Mouse (Mus musculus) large intestine, adult 2 months (tissue): ENCODE measurements around the gene Tarbp1. TPM values are rescaled to one million over a fixed set of nuclear protein-coding genes. Genes with fewer than 3 reads are reported as not detected.
"Not testable (repeated sequence)": the region's sequence is repeated elsewhere in the genome, so short reads cannot be mapped to it uniquely, and the experiment has no call there.

Experiments used
- DNase-seq: peaks from one replicate; pipeline ENCODE4 v3.0.0-alpha.2; 2012; ENCODE audit warnings: low read depth, low spot score
- WGBS: fragments of 180-500 bp; shearing (Covaris S2); methylation state at CpG from one replicate; pipeline ENCODE4 v1.1.7; 2018; 5-methylcytosine and 5-hydroxymethylcytosine counted together
- polyA plus RNA-seq: library from polyadenylated mRNA; depleted of rRNA; stranded (reverse); fragments of >200 nt; gene quantifications from 2 replicates; pipeline ENCODE4 v1.2.3, GENCODE M21; 2012

Tarbp1 gene
- polyA plus RNA-seq, 1 experiment = 1.7 TPM

DNA sequence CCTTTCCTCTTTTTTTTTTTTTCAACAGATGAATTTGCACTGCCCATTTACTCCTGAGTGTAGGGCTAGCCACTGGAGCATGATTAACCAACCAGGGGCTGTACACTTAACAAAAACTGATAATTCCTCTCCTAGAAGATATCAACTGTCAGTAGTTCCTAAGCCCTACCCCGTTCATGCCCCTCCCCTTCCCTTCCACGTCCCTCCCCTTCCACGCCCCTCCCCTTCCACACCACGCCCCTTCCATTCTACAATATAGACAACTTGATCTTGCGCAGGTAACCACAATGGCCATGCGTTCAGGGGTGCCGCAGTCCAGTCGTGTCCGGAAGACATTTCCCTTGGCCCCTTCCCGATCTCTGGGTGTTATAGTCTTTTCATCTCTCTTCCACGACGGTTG is 20.6 kb upstream of the Tarbp1 start:
- WGBS = 71% methylated on average over 12 of the region's 12 CpGs
- DNase-seq = no peak

DNA sequence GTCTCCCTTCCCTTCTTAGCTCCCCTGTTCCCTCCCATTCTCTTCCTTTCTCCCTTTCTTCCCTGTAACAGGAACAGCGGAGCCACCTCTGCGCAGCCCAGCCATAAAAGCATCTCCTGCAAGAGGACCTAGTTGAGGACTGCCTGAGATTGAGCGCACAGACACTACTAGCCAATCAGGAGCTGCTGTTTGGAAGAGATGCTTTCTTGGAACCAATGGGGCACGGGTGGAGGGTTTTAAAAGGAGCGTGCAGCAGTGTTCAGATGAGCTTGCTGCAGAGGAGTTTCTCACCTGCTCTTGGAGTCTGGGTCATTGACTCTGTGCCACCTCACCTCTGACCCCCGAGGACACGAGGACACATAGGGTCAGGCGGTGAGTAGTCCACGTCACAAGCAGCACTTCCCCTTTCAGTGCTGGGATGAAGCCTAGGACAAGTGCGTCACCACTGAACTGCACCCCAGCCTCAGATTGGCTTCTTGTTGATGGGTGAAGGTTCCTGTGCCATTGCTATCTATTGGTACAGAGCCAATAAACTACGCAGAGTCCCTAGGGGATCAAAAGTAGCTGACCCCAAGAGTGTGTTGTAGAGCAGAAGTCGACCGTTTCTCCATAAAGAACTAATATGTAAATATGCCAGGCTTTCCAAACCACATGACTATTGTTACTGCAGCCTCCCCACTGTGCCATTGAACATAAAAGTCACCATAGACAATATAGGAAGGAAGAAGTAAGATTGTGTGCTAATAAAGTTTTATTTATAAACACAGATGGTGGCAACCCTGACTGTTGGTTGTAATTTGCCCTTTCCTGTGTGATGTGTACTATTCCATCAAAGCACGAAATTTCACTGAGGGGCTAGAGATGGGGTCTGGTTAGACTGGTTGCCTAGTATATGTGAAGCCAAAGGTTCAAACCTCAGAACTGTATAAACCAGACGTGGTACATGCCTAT is 19.6 kb upstream of the Tarbp1 start:
- WGBS = 82% methylated on average over 15 of the region's 15 CpGs
- DNase-seq = no peak

DNA sequence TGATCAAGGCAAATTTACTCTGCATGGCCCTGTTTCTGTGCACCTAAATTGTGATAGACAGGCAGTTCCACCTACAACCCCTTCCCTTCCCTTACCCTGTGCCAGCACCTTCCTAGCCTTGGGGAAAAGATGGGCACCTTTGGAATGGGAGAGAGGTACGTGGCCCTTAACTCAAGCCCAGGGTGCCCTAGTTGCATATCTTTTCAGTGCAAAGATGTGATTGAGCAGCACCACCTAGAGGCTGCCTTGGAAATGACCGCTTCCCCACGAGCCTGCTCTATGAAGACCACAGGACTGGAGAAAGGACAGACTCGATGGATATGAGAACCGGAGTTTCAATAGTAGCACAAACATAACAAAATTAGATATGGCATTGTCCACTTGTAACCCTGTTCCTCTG is 8.1 kb upstream of the Tarbp1 start:
- peak; percentile 42 for DNase-seq
- WGBS = 2% methylated on average over 5 of the region's 5 CpGs

DNA sequence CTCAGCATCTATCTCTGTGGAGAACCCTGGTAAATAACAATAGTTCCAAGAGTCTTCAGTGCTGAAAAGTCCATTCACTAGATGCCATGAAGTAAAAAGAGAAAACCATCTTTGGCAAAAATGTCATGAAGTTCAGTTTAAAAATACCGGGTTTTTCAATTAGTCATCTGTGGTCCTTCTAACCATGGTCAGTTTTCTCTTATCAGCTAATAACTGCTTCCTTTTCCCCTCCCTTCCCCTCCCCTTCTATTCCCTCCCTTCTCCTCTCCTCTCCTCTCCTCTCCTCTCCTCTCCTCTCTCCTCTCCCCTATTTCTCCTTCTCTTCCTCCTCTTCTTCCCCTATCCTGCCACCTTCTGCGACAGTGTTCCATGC is 7.5 kb upstream of the Tarbp1 start:
- 43% methylated on average over 2 of the region's 2 CpGs for WGBS
- DNase-seq = no peak

DNA sequence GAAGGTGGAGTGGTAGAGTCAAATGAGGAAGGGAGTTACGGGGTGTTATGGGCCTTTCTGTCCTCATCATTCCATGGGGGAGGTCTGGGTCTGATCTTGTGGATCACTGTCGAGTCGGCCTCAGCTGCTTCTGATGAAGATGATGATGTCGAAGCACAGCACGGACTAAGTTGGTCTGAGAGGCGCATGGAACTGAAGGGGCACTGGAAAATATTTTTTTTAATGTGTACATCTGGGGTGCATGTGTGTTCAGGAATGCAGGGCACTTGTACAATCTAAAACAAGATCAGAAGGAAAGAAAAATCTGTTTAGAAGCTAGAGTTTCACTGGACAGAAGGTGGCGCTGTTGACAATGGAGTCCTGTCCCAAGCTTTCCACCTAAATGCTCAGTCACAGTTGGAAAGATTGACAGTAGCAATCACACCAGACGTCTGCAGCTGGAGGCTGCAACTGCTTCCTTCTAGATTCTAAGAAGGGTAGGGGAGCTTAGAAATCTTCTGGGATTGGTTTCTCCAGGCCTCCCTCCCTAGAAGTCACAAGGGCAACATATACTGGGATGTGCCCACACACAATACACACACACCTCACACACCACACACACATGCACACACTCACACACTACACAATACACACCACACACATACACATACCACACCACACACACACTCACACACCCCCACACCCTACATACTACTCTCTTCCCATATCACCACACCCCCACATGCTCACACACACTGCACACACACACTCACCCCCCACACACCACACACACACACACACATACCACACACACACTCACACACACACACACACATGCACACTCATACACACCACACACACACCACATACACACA is 6.9 kb upstream of the Tarbp1 start:
- 47% methylated on average over 8 of the region's 8 CpGs for WGBS

DNA sequence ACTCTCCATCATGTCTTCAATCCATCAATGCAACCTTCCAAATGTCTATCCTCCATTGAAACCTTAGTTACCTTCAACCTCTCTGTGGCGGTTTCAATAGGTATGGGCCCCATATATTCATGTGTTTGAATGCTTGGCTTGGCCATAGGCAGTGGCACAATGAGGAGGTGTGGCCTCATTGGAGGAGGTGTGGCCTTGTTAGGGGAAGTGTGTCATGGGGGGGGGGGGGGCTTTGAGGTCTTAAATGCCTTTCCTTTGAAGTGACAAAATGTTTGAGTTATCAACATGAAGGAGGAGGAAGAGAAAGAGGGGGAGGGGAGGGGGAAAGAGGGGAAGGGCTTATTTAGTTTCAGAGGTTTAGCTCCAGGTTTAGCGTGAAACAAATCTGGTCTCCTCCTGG is 5.5 kb upstream of the Tarbp1 start:
- WGBS = 92% methylated on average over 2 of the region's 2 CpGs
- DNase-seq = no peak

More for the DNA sequence above, 6.9 kb upstream of the Tarbp1 start:
- DNase-seq = peak; percentile 42

DNA sequence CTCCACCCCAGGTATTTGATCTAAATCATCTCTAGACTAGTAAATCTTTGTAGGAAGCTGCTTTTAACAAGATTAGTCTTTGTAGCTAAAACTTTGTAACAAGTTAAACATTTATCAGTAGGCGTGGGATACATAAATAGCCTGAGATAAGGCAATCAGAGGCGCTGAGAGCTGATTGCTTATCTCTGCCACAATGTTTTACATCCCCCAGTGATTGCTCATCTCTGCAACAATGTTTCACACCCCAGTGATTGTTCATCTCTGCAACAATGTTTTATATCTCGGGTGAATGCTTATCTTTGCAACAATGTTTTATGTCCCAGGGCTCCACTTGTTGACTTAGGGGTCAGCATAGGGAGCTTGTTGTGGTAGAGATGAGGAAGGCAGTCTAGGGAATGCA is 3.8 kb upstream of the Tarbp1 start:
- 20% methylated on average over 3 of the region's 3 CpGs for WGBS
- peak; percentile 37 for DNase-seq

DNA sequence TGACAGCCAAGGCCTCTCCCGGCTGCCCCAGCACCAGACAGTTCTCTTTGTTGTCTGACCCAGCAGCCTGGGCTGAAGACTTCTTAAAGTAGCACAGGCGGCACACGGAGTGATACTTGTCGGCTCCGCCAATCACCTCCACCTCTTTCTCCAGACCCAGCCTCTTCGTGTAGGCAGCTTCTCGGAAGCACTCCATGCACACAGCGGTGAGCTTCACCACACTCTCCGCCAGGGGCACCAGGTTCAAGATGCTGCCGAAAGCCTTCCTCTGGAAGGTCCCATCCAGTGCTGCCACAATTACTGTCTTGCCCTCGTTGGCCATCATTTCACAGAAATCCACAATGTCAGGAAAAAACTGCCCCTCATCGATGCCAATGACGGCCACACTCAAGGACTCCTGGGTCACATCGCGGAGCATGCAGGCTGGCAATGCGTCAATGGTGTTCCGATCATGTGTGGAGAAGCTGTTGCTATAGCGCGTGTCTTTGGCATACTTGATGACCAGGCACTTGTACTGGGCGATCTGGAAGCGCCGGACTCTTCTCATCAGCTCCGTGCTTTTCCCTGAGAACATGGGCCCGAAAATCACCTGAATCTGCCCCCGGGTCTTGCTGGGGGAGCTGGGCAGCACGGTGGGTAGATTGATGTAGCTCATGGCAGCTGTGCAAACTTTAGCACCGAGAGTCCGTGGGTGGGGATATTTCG is 1.4 kb upstream of the Tarbp1 start:
- WGBS = 72% methylated on average over 29 of the region's 29 CpGs
- not testable (repeated sequence) for DNase-seq

DNA sequence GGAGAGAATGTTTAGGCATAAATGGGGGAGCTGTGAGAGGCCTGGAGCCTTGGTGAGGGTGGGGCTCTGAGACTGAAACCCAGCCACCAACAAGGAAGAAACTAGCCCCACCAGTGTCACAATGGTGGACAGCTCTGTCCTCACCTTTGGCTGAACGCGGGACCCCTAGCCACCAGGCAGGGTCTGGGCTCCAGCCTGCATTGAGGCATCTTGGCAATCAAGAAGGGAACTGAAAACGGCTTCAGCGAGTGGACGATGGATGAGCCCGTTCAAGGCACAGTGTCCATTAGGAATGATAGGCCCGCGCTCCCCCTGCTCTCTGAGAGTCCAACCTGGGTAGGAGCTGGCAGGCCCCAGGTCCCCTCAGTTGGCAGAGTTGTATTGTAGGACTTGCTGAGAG is 873 bp upstream of the Tarbp1 start:
- 70% methylated on average over 8 of the region's 8 CpGs for WGBS
- not testable (repeated sequence) for DNase-seq

DNA sequence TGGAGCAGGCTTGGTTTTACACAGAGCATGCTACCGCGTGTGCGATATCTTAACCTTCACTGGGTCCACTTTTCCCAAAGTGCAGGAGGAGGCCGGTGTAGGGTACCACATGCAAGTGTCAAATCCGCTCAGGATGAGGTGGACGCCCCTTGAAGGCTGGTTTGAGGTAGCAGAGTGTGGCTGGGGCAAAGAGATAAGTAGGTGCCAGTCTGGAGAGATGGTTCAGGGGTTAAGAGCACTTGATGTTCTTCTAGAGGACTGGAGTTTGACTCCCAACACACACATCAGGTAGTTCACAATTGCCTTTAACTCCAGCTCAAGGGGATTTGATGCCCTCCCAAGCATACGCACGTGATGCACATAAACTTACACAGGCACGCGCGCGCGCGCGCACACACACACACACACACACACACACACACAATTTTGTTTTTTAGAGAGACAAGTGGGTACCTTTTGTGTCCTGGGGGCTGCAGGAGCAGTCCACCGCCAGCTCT is 1.0 kb downstream of the Tarbp1 start:
- whole genome bisulfite sequencing = 6% methylated on average over 16 of the region's 16 CpGs
- DNase-seq = no peak

DNA sequence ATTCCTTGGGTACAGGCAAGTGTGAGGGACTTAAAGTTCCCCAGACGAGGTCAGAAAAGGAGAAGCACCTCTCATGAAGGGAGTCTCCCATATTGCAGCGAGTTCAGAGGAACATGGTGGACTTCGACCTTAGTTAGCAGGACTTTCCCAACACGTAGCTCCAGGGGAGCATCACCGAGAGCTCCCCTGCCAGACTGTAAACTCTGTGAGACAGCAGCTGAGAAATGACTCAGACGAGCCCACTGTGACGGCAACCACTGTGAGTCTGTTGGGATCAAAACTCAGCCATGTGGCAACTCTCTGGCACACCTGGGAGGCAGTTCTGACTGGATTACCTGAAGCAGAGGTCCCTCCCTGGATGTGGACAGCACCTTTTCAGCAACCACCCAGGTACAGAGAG is 10.8 kb downstream of the Tarbp1 start:
- WGBS = 57% methylated on average over 7 of the region's 7 CpGs
- DNase-seq = no peak

DNA sequence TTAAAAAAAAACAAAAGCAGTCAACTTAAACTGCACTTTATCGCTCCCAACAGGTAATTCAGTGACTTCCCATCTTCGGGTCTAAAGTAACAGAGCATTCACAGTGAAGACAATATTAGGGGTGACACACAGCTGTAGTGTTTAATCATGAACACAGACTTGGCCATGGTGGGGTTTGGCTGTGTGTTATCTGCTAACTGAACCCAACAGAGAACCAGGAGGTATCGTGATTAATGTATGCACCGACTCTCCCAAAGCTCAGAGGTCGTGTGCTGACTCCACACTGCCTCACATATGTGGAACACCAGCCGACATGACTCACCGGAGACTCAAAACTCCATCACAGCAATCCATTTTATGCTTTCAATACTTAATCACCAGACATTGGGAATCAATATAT is 13.1 kb downstream of the Tarbp1 start:
- no peak for DNase-seq
- WGBS = 76% methylated on average over 7 of the region's 7 CpGs

DNA sequence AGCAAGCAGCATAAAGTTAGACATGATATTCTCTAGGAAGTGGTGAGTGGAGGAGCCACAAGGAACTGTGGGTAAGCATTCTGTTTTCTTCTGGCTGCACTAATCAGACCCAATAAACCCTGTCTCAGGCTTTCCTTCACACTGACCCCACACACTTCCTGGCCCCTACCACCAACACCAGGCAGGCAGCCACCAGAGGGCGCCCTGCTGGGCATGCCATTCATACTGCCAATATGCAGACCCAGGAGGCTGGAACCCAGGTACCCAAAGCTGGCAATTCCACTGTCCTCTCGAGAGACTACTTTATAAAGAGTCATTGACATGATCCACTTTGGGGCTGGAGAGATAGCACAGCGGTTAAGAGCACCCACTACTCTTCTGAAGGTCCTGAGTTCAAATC is 14.6 kb downstream of the Tarbp1 start:
- DNase-seq = no peak
- 56% methylated on average over 3 of the region's 3 CpGs for WGBS

DNA sequence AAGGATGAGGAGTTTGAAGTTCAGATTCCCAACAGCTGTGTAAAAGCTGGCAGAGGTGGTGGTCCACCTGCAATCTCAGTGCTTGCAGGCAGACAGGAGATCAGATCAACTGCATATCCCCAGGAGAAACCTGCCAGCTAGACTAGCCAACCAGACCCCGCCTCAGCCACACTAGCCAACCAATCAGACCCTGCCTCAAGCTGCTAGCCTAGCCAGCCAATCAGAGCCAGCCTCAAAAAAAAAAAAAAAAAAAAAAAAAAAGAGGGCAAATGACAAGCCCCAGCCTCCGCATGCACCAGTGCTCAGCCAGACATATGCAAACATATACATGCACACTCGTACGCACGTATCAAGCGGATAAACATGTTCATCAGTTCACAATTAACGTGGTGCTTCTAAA is 19.5 kb downstream of the Tarbp1 start:
- WGBS = 93% methylated on average over 7 of the region's 7 CpGs
- DNase-seq = no peak

DNA sequence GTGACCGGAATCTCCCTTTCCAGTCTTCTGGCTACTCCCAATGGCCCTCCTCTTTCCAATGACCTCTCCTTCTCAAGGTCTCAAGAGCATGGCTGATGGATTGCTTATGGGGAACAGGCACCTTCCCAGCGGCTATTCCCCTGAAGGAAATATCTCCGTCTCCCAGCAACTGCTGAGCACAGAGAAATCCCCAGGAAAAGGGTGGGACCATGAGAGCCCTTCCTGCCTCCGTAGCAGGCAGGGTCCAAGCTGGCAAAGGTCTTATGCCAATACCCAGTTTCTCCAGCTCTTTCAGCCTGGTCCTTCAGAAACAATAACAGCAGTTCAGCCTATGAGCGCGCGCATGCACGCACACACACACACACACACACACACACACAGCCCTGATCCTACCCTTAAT is 23.7 kb downstream of the Tarbp1 start:
- no peak for DNase-seq
- 93% methylated on average over 8 of the region's 8 CpGs for WGBS

DNA sequence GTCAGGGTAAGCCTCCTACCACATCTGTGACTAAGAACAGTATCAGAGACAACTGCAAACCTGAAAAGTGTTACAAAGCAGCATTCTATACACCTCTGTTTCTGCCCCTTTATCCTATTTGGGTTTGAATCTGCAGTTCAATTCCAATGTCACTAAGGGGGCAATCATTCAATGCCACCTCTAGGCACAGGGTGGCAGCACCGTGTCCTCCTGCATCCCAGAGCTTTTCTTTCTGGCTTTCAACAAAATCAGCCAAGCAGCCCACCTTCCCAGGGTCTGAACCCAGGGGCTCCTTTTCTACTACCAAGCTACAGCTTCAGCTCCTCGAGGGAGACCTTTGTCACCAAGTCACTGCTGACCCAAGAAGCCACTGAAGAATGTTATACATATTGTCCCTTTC is 35.9 kb downstream of the Tarbp1 start:
- DNase-seq = no peak
- 75% methylated on average over 2 of the region's 2 CpGs for WGBS

DNA sequence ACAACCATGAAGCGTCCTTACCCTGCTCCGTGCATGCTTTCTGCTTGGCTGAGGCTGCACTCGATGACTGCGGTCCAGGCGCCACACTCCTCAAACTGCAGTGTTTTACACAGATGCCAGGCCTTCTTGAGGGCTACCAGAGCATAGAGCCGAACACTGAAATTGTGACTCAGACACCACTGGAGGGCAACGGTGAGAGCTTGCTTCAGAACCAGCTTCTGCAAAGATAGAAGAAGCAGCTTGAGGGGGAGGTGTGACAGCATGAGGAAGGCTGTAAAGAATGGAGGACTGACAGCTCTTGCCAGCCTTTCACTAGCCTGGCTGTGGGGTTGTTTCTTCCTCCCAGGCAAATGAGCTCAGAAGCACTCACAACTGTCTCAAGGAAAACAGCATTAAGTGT is 41.0 kb downstream of the Tarbp1 start:
- 81% methylated on average over 7 of the region's 7 CpGs for WGBS
- DNase-seq = no peak

DNA sequence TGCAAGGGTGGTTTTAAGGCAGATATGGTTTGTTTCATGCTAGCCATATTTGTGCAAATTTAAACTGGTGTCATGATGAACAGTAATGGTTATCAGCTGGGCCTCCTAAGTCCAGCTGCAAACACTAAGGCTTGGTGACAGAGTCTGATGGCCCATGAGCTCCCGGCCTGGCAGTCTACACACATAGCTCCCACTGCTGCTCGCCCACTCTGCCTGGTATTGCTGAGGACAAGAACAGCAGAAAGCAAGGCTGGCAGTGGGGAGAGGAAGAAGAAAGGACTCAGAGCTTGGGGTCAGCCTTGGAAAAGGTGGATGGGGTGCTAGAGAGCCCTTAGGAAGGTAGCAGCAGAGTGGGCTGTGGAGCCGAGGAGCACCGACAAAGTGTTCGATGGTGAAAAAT is 45.2 kb downstream of the Tarbp1 start:
- WGBS = 88% methylated on average over 5 of the region's 5 CpGs
- DNase-seq = no peak

DNA sequence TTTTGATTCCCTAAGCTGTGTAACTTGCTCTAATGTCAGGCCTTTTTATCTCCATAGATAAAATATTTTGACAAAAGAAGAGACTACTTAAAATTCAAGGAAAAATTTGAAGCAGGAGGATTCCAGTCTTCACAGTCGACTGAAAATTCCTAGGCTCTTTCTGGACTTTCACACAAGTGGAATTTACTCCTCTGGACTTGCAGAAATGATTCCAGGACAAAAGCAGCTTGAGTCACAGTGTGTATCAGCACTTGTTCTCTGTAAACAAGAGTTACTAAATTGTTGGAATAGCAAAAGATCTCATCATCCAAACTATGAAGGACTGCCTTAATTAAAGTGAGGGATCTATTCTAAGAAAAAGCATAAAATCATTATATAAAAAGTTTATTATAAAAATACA is 49.9 kb downstream of the Tarbp1 start:
- 67% methylated on average over 1 of the region's 1 CpGs for WGBS
- DNase-seq = no peak

DNA sequence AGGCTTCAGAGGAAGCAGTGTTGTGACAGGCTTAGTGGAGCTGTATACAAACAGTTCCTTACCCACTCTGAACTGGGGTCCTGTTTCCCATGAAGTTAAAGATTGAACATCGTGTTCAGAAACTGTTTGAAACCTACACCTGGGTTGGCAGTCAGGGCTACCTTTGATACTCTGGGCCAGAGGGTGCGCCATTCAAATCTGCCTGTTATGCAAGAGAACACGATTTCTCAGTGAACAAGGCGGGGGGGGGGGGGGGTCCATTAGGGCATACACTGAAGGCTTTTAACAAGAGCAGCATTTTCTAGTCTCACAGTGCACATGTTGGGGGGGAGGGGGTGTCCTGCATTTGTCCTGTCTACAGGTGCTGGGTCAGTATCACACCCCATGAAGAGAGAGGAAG is 50.7 kb downstream of the Tarbp1 start:
- no peak for DNase-seq
- WGBS = 74% methylated on average over 4 of the region's 4 CpGs
